Mouse (Mus musculus): ENCODE results near the gene Parp2. TPM values are rescaled to one million over a fixed set of nuclear protein-coding genes. Genes with fewer than 3 reads are reported as not detected.

The Parp2 gene
- 51.3 to 61.6 TPM (median 56.8 TPM) in 4 replicates for total RNA-seq (2023; ENCODE audit: inconsistent age)

DNA sequence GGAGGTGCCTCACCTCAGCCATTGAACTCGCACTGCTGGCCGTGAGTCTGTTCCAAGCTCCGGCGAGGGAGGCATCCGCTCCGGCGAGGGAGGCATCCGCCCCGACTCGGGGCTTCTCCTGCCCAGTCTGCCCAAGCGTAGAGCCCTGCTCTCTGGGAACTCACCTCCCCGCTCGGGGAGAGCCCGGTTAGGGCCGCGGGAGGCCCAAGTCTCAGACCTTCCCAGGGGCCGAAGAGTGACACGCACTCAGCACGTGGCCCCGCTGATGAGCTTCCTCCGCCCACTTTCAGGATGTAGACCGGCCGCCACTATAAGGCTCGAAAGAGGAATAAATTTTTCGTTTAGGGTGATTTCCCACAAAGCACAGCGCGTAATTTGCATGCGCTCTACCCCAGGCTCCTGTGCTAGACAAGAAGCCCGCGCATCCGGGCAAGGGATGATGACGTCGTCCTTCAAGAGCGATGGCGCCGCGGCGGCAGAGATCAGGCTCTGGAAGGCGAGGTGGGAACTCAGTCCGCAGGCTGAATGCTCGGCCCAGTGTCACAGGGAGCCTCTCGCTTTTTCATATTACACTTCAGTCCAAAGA, at the start of gene Parp2, which contains the start of gene Ccnb1ip1:
Parp2 (plus strand) TSS at position 355 of the 586 bp plus-strand sequence.
Ccnb1ip1 (minus strand) TSS at position 246 of the 586 bp plus-strand sequence.

DNA sequence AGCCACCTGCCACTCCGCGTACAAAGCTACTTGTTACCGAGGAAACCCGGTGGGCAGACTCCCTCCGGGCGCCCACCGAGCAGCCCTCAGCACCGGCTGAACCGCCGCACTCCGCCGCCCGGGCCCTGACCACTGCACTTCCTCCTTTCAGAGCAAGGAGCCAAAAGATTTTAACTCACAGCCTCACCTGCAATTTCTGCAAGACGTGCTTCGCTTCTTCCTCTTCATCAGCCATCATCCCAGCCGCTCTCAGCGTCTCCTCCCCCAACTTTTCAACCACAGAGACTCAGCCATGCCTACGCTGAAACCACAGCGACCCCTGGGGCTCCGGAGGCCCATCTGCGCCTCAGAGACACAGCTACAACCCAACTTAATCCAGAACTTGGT, 22.4 kb upstream of the Parp2 start, which contains the start of gene Ttc5:
Ttc5 (minus strand) TSS at position 269 of the 387 bp plus-strand sequence.

DNA sequence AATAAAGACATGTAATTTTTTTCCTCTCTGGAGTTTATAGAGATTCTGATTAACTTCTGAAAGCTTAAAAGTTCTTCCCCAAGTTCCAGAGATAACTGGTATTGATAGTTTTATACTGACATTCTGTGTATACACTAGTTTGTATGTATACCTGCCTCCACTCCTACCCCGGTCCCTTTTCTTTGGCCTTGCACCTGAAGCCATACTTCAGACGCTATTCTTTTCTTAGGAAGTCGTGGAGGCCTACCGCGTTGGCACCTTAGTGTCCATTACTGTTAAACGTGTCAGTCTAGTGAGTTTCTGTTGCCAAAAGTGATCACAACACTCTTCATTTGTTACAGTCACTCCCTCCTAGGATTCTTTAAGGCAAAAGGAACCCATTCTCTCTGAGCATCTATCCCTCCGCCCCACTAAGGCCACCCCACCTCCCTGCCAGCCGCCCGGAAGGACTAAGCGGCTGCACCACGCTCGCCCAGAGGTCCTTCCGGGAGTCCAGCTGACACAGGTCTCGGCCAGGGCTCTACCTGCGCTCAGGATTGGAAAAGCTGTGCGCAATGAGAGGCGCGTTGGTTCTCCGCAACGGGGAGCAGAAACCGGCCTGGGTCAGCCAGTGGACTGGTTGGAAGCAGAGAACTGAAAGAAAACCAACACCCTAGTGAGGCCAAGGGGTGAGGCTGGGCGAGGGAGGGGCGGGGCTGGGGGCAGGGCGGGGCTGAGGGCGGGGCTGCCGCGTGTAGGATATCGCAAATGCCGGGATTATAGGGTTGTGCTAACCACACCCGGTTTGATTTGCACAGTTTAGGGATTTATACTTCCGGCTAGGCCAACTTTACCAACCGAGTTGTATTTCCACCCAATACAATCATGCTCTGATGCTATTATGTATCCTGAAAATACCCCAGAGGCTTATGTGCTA, 62.5 kb downstream of the Parp2 start, which contains the start of gene Tep1:
Tep1 (minus strand) TSS at position 672 of the 916 bp plus-strand sequence.

Other genes starting within 250 kb of the Parp2 start
- not detected in 4 replicates for gene Olfr744, start 193.0 kb upstream of the Parp2 start, total RNA-seq (2023; ENCODE audit: inconsistent age)
- not detected in 4 replicates for gene Olfr745, start 168.5 kb upstream of the Parp2 start, total RNA-seq (2023; ENCODE audit: inconsistent age)
- gene Olfr746, start 160.8 kb upstream of the Parp2 start, total RNA-seq (2023; ENCODE audit: inconsistent age), result not detected in 4 replicates
- not detected in 4 replicates for gene Olfr747, start 114.6 kb upstream of the Parp2 start, total RNA-seq (2023; ENCODE audit: inconsistent age)
- gene Olfr748, start 100.5 kb upstream of the Parp2 start, total RNA-seq (2023; ENCODE audit: inconsistent age), result not detected in 4 replicates
- gene Olfr749, start 62.7 kb upstream of the Parp2 start, total RNA-seq (2023; ENCODE audit: inconsistent age), result not detected in 4 replicates
- 77.4 to 93.8 TPM (median 87.5 TPM) in 4 replicates for gene Ttc5, start 22.3 kb upstream of the Parp2 start, total RNA-seq (2023; ENCODE audit: inconsistent age)
- gene Ccnb1ip1, start 109 bp upstream of the Parp2 start, total RNA-seq (2023; ENCODE audit: inconsistent age), result 1.3 to 2.2 TPM in 2 of 4 replicates, not detected in the others
- 50.0 to 57.6 TPM (median 57.1 TPM) in 4 replicates for gene Tep1, start 62.7 kb downstream of the Parp2 start, total RNA-seq (2023; ENCODE audit: inconsistent age)
- gene Klhl33, start 89.7 kb downstream of the Parp2 start, total RNA-seq (2023; ENCODE audit: inconsistent age), result not detected in 4 replicates
- gene Osgep, start 117.1 kb downstream of the Parp2 start, total RNA-seq (2023; ENCODE audit: inconsistent age), result 52.9 to 58.7 TPM (median 56.4 TPM) in 4 replicates
- gene Apex1, start 117.1 kb downstream of the Parp2 start, total RNA-seq (2023; ENCODE audit: inconsistent age), result 45.2 to 63.2 TPM (median 45.7 TPM) in 4 replicates
- 224 to 227 TPM (median 225 TPM) in 4 replicates for gene Pip4p1, start 123.0 kb downstream of the Parp2 start, total RNA-seq (2023; ENCODE audit: inconsistent age)
- 32.7 to 38.2 TPM (median 37.1 TPM) in 4 replicates for gene Pnp, start 123.2 kb downstream of the Parp2 start, total RNA-seq (2023; ENCODE audit: inconsistent age)
- 21.2 to 39.4 TPM (median 23.8 TPM) in 4 replicates for gene Gm49342, start 136.7 kb downstream of the Parp2 start, total RNA-seq (2023; ENCODE audit: inconsistent age)
- gene Pnp2, start 148.2 kb downstream of the Parp2 start, total RNA-seq (2023; ENCODE audit: inconsistent age), result 1.2 to 3.4 TPM (median 2.5 TPM) in 4 replicates
- not detected in 4 replicates for gene Rnase10, start 199.9 kb downstream of the Parp2 start, total RNA-seq (2023; ENCODE audit: inconsistent age)
- gene Rnase9, start 234.0 kb downstream of the Parp2 start, total RNA-seq (2023; ENCODE audit: inconsistent age), result not detected in 4 replicates
- not detected in 4 replicates for gene Rnase11, start 242.3 kb downstream of the Parp2 start, total RNA-seq (2023; ENCODE audit: inconsistent age)
- gene Rnase12, start 249.8 kb downstream of the Parp2 start, total RNA-seq (2023; ENCODE audit: inconsistent age), result 1.1 to 2.9 TPM (median 1.6 TPM) in 3 of 4 replicates, not detected in the other